Mouse (Mus musculus) midbrain, embryonic 15.5 days (tissue): ENCODE data around the gene Rsph1. TPM values are rescaled to one million over a fixed set of nuclear protein-coding genes. Genes with fewer than 3 reads are reported as not detected.

Experiments used
- ATAC-seq: fragments of 200-750 bp; cut with Nextera tagmentation; replicated peaks from 2 replicates; pipeline ENCODE4 v1.8.0; 2017; ENCODE audit warnings: moderate TSS enrichment
- H3K27ac ChIP-seq: fragments of 300-500 bp; sonication (generic); 2 replicates; pipeline ENCODE4 v1.5.1; 2015; ENCODE audit warnings: mild to moderate bottlenecking, inconsistent platforms
- H3K27me3 ChIP-seq: fragments of 300-500 bp; sonication (generic); replicated peaks from 2 replicates; pipeline ENCODE4 v1.6.1; 2015; ENCODE audit warnings: inconsistent platforms
- H3K36me3 ChIP-seq: fragments of 300-500 bp; sonication (generic); replicated peaks from 2 replicates; pipeline ENCODE4 v1.6.1; 2015; ENCODE audit warnings: inconsistent platforms
- H3K4me1 ChIP-seq: fragments of 300-500 bp; sonication (generic); 2 replicates; pipeline ENCODE4 v1.6.1; 2015; ENCODE audit warnings: inconsistent platforms
- H3K4me2 ChIP-seq: fragments of 300-500 bp; sonication (generic); 2 replicates; pipeline ENCODE4 v1.6.1; 2015; ENCODE audit warnings: inconsistent platforms, mild to moderate bottlenecking, moderate library complexity
- H3K4me3 ChIP-seq: fragments of 300-500 bp; sonication (generic); 2 replicates; pipeline ENCODE4 v1.5.1; 2015; ENCODE audit warnings: mild to moderate bottlenecking, inconsistent platforms
- H3K9ac ChIP-seq: fragments of 300-500 bp; sonication (generic); 2 replicates; pipeline ENCODE4 v1.6.1; 2015; ENCODE audit warnings: mild to moderate bottlenecking, inconsistent platforms
- H3K9me3 ChIP-seq: fragments of 300-500 bp; sonication (generic); 2 replicates; pipeline ENCODE4 v1.6.1; 2016; ENCODE audit warnings: inconsistent platforms
- WGBS: fragments of 180-500 bp; shearing (Covaris S2); methylation state at CpG from one replicate; pipeline ENCODE4 v1.1.7; 2015; ENCODE audit warnings: mixed read lengths; 5-methylcytosine and 5-hydroxymethylcytosine counted together
- polyA plus RNA-seq: library from polyadenylated mRNA; unstranded; fragments of >200 nt; fragmentation: Nextera tagmentation; extraction: Ambion mirVana; gene quantifications from 2 replicates; pipeline ENCODE4 v1.2.1, GENCODE M21; 2015

The Rsph1 gene
- polyA plus RNA-seq, 1 experiment from 2014 or later = 6.4 TPM

GRCm38 (mm10) chr17:31259145-31259544 lies 18.0 kb downstream of the Rsph1 start:
- peaks cover 8% of the 10 kb centered on the region; the same call in 1 of the 2 replicates for H3K4me1 ChIP-seq
- H3K4me3 ChIP-seq = no peak overlapping the region
- H3K4me2 ChIP-seq = no peak overlapping the region
- H3K36me3 ChIP-seq = no peaks in the 10 kb centered on the region
- no peak overlapping the region for H3K9ac ChIP-seq
- WGBS = 77% methylated on average over 4 of the region's 4 CpGs
- ATAC-seq = no peak
- H3K9me3 ChIP-seq = no peaks in the 10 kb centered on the region
- no peaks in the 10 kb centered on the region for H3K27me3 ChIP-seq
- H3K27ac ChIP-seq = no peak overlapping the region

GRCm38 (mm10) chr17:31258310-31258865 lies 18.8 kb downstream of the Rsph1 start:
- no peak for ATAC-seq
- Histone ChIP-seq H3K27me3 (no peaks in the 10 kb centered on the region), H3K27ac (no peak overlapping the region)

GRCm38 (mm10) chr17:31257898-31258297 lies 19.3 kb downstream of the Rsph1 start:
- Histone ChIP-seq H3K9me3 (no peaks in the 10 kb centered on the region), H3K4me1 (peaks cover 8% of the 10 kb centered on the region; the same call in 1 of the 2 replicates), H3K4me3 (no peak overlapping the region), H3K27ac (no peak overlapping the region), H3K36me3 (no peaks in the 10 kb centered on the region), H3K27me3 (no peaks in the 10 kb centered on the region), H3K4me2 (no peak overlapping the region), H3K9ac (no peak overlapping the region)
- 92% methylated on average over 12 of the region's 12 CpGs for WGBS
- ATAC-seq = no peak

More at GRCm38 (mm10) chr17:31258310-31258865, 18.8 kb downstream of the Rsph1 start:
- H3K4me3 ChIP-seq = no peak overlapping the region
- no peaks in the 10 kb centered on the region for H3K36me3 ChIP-seq
- H3K9ac ChIP-seq = no peak overlapping the region
- H3K4me1 ChIP-seq = peaks cover 8% of the 10 kb centered on the region; the same call in 1 of the 2 replicates
- WGBS = 90% methylated on average over 9 of the region's 9 CpGs
- no peak overlapping the region for H3K4me2 ChIP-seq
- H3K9me3 ChIP-seq = no peaks in the 10 kb centered on the region

- no peak for ATAC-seq
- Histone ChIP-seq H3K9ac (no peak overlapping the region), H3K27ac (no peak overlapping the region), H3K4me3 (no peak overlapping the region), H3K27me3 (no peaks in the 10 kb centered on the region), H3K4me1 (peaks cover 8% of the 10 kb centered on the region; the same call in 1 of the 2 replicates), H3K9me3 (no peaks in the 10 kb centered on the region), H3K4me2 (no peak overlapping the region), H3K36me3 (no peaks in the 10 kb centered on the region)
- WGBS = 85% methylated on average over 1 of the region's 1 CpGs
Measured at GRCm38 (mm10) chr17:31257149-31257548, 20.0 kb downstream of the Rsph1 start.

GRCm38 (mm10) chr17:31254463-31254931 lies 22.7 kb downstream of the Rsph1 start:
- no peak overlapping the region for H3K4me2 ChIP-seq
- 10% methylated on average over 9 of the region's 9 CpGs for WGBS

GRCm38 (mm10) chr17:31253951-31254350 lies 23.2 kb downstream of the Rsph1 start:
- H3K27me3 ChIP-seq = no peaks in the 10 kb centered on the region
- H3K4me2 ChIP-seq = no peak overlapping the region
- H3K4me3 ChIP-seq = no peak overlapping the region
- no peak overlapping the region for H3K9ac ChIP-seq
- peaks cover 8% of the 10 kb centered on the region; the same call in 1 of the 2 replicates for H3K4me1 ChIP-seq
- no peak overlapping the region for H3K27ac ChIP-seq
- ATAC-seq = no peak
- no peaks in the 10 kb centered on the region for H3K36me3 ChIP-seq
- no peaks in the 10 kb centered on the region for H3K9me3 ChIP-seq
- WGBS = 58% methylated on average over 5 of the region's 5 CpGs

More at GRCm38 (mm10) chr17:31254463-31254931, 22.7 kb downstream of the Rsph1 start:
- Histone ChIP-seq H3K4me3 (no peak overlapping the region), H3K27ac (no peak overlapping the region), H3K9ac (no peak overlapping the region), H3K4me1 (peaks cover 8% of the 10 kb centered on the region; the same call in 1 of the 2 replicates), H3K36me3 (no peaks in the 10 kb centered on the region), H3K27me3 (no peaks in the 10 kb centered on the region), H3K9me3 (no peaks in the 10 kb centered on the region)
- peak; percentile 71; the same call in 1 of the 2 replicates for ATAC-seq

- no peak for ATAC-seq
- Histone ChIP-seq H3K27me3 (no peaks in the 10 kb centered on the region), H3K36me3 (no peaks in the 10 kb centered on the region), H3K4me2 (no peak overlapping the region), H3K9ac (no peak overlapping the region), H3K4me3 (no peak overlapping the region), H3K4me1 (no peaks in the 10 kb centered on the region), H3K27ac (no peak overlapping the region), H3K9me3 (no peaks in the 10 kb centered on the region)
- WGBS = 47% methylated on average over 5 of the region's 5 CpGs
Measured at GRCm38 (mm10) chr17:31247144-31247543, 30.0 kb downstream of the Rsph1 start.

- no peak for ATAC-seq
- 83% methylated on average over 5 of the region's 5 CpGs for WGBS
- H3K4me1 ChIP-seq = no peaks in the 10 kb centered on the region
Measured at GRCm38 (mm10) chr17:31245321-31245720, 31.9 kb downstream of the Rsph1 start.

GRCm38 (mm10) chr17:31242764-31243163 lies 34.4 kb downstream of the Rsph1 start:
- H3K4me3 ChIP-seq = no peak overlapping the region
- H3K27ac ChIP-seq = no peak overlapping the region
- no peaks in the 10 kb centered on the region for H3K9me3 ChIP-seq
- 0% methylated on average over 1 of the region's 1 CpGs for WGBS
- no peaks in the 10 kb centered on the region for H3K4me1 ChIP-seq
- H3K4me2 ChIP-seq = no peak overlapping the region
- no peaks in the 10 kb centered on the region for H3K36me3 ChIP-seq
- H3K27me3 ChIP-seq = no peaks in the 10 kb centered on the region
- no peak for ATAC-seq
- no peak overlapping the region for H3K9ac ChIP-seq

More at GRCm38 (mm10) chr17:31245321-31245720, 31.9 kb downstream of the Rsph1 start:
- Histone ChIP-seq H3K9ac (no peak overlapping the region), H3K36me3 (no peaks in the 10 kb centered on the region), H3K27me3 (no peaks in the 10 kb centered on the region), H3K4me2 (no peak overlapping the region), H3K4me3 (no peak overlapping the region), H3K9me3 (no peaks in the 10 kb centered on the region), H3K27ac (no peak overlapping the region)

- Histone ChIP-seq H3K27me3 (no peaks in the 10 kb centered on the region), H3K4me3 (no peak overlapping the region), H3K4me1 (no peaks in the 10 kb centered on the region), H3K4me2 (no peak overlapping the region), H3K9me3 (no peaks in the 10 kb centered on the region), H3K9ac (no peak overlapping the region), H3K27ac (no peak overlapping the region), H3K36me3 (no peaks in the 10 kb centered on the region)
- WGBS = 88% methylated on average over 8 of the region's 8 CpGs
- no peak for ATAC-seq
Measured at GRCm38 (mm10) chr17:31241156-31241555, 36.0 kb downstream of the Rsph1 start.

GRCm38 (mm10) chr17:31238234-31239020 lies 38.8 kb downstream of the Rsph1 start:
- Histone ChIP-seq H3K27me3 (no peaks in the 10 kb centered on the region), H3K36me3 (no peaks in the 10 kb centered on the region), H3K9ac (no peak overlapping the region), H3K9me3 (no peaks in the 10 kb centered on the region), H3K4me3 (no peak overlapping the region), H3K27ac (no peak overlapping the region), H3K4me1 (no peaks in the 10 kb centered on the region), H3K4me2 (no peak overlapping the region)
- no peak for ATAC-seq
- WGBS = 84% methylated on average over 7 of the region's 7 CpGs

- H3K9ac ChIP-seq = no peak overlapping the region
- peaks cover 5% of the 10 kb centered on the region; the same call in 1 of the 2 replicates for H3K4me1 ChIP-seq
- H3K4me3 ChIP-seq = no peak overlapping the region
- H3K9me3 ChIP-seq = no peaks in the 10 kb centered on the region
- WGBS = 94% methylated on average over 1 of the region's 1 CpGs
- H3K36me3 ChIP-seq = no peaks in the 10 kb centered on the region
- ATAC-seq = no peak
- no peak overlapping the region for H3K27ac ChIP-seq
- H3K4me2 ChIP-seq = no peak overlapping the region
- no peaks in the 10 kb centered on the region for H3K27me3 ChIP-seq
Measured at GRCm38 (mm10) chr17:31235915-31236314, 41.3 kb downstream of the Rsph1 start.
